Mouse (Mus musculus) spleen, adult 12 weeks (tissue): Measurements from ENCODE around the gene Sod1.

Source experiments
- DNase-seq: peaks from one replicate; pipeline ENCODE4 v3.0.0; 2022; ENCODE audit warnings: low spot score

Sod1 gene

DNA sequence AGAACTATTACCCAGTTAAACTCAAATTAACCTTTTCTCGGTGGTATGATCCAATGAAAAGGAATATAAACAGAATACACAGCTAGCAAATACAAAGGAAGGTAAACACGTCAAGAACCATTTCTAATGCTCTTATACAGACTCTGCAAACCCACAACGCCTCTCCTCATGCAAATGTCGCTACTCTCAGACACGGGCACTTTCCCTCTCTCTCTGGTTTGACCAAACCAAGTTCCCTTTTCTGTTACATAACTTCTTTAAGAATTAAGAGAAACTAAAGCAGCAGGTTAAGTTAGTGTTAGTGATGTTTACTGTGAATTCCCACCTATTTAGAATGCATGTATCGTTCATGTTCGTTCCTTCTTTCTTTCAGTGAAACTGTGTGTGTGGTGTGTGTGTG lies 38.4 kb downstream of the Sod1 start:
- no peak for DNase-seq

DNA sequence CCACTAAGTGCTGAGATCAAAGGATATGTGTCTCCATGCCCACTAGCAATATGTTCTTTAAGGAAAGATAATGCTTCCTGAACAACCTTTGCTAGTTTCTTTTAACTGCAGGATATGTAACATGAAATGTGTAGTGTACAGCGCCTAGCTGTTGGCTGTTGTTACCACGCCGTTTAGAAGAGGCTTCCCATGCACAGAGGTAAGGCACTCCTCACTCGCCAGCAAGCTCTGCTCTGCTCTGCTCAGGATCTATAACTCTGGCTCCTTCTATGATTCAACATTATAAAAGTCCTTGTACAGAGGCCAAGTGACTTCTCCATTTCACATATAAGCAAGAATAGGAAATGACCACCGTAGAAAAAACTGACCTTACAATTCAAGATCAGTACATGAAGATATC lies 39.1 kb downstream of the Sod1 start:
- no peak for DNase-seq

DNA sequence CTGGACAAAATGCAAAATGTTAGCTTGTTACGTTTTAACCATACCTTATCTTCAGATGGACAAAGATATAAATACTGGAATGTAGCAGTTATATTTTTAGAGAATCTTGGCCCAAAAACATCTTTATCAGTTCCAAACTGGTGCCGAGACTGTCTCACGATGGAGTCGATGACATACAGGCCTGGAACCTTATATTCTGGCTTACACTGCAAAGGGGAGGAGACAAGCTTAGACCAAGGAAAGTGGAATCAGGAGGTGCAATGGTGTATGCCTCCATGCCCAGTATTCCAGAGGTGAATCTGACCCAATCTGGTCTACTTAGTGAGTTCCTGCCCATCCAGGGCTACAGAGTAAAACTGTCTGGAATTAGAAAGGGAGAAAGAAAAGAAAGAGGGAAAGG lies 39.5 kb downstream of the Sod1 start:
- no peak for DNase-seq

DNA sequence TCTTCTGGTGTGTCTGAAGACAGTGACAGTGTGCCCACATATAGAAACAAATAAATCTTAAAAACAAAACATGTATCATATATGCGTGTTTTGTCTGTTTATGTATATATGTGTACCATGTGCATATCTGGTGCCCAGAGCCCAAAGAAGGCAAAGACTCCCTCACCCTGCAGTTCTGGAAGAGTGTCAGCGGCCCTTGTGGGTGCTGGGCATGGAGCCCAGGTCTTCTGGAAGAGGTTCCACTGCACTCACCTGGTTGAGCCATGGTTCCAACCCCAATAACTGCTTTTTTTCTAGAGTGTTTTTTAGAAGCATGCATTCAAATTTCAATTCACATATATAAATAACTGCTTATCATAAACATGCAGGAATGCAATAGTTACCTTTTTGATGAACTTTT lies 41.2 kb downstream of the Sod1 start:
- no peak for DNase-seq

GRCm38 (mm10) chr16:90264021-90264420 lies 43.5 kb downstream of the Sod1 start:
- no peak for DNase-seq

GRCm38 (mm10) chr16:90265106-90265505 lies 44.6 kb downstream of the Sod1 start:
- DNase-seq: no peak

DNA sequence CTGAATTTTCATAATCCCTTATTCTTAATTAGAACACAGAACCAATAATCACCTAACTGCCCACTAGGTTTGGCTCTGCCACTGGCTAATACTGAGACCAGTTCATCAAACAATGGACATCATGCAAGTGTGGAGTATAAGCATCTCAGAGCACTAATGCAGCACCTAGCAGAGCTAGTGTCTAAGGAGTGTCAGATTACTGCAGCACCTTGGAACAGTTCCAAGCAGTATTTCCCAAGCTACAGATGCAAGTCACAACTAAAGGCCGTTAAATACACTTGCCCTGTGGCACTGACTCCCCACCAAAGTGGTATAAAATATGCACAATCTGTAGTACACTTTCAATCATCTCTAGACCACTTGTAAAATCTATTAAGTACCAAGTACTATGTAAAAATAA lies 46.0 kb downstream of the Sod1 start:
- DNase-seq: no peak

DNA sequence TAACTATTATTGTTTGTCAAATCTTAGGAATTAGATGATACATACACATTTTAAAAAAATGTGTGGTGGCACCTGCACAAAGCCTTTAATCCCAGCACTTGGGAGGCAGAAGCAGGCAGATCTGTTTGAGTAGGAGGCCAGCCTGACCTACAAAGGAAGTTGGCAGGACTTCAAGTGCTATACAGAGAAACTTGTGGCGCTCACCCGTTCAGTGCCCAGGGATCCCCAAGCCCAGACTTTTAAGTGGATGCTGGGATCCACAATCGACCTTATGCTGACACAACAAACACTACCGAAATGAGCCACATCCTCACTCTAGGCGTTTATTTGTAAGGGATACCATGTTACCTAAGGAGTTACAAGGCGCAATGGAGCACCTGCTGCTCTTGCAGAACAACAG lies 55.0 kb downstream of the Sod1 start:
- DNase-seq: no peak
